Mouse (Mus musculus) c-Kit-positive CD71-positive TER-119-negative erythroid progenitor cells, embryonic 14.5 days (primary cell): Measurements from ENCODE around the gene Adap2.
"Not testable (repeated sequence)": the region's sequence is repeated elsewhere in the genome, so short reads cannot be mapped to it uniquely, and the experiment has no call there.

ENCODE experiments used
- DNase-seq: peaks from one replicate; pipeline ENCODE4 v3.0.0-alpha.2; 2013; ENCODE audit warnings: low read depth

Gene Adap2

GRCm38 (mm10) chr11:80153857-80154495 lies at the start of gene Adap2:
Gene Adap2, plus strand, starts transcription at chr11:80154105.
- peak; percentile 79 for DNase-seq

GRCm38 (mm10) chr11:80104407-80104806 lies 49.5 kb upstream of the Adap2 start:
- DNase-seq, result no peak

GRCm38 (mm10) chr11:80116411-80116810 lies 37.5 kb upstream of the Adap2 start:
- no peak for DNase-seq

GRCm38 (mm10) chr11:80132050-80132449 lies 21.9 kb upstream of the Adap2 start:
- no peak for DNase-seq

- no peak for DNase-seq
Measured at GRCm38 (mm10) chr11:80134744-80135143, 19.2 kb upstream of the Adap2 start.

GRCm38 (mm10) chr11:80135954-80136683 lies 17.8 kb upstream of the Adap2 start:
- no peak for DNase-seq

- no peak for DNase-seq
Measured at GRCm38 (mm10) chr11:80136786-80137185, 17.1 kb upstream of the Adap2 start.

- DNase-seq, result no peak
Measured at GRCm38 (mm10) chr11:80137773-80138172, 16.1 kb upstream of the Adap2 start.

- peak; percentile 89 for DNase-seq
Measured at GRCm38 (mm10) chr11:80141825-80142521, 11.9 kb upstream of the Adap2 start, which contains the start of gene Tefm. Gene Tefm, minus strand, starts transcription at chr11:80142175.

GRCm38 (mm10) chr11:80142872-80143271 lies 11.0 kb upstream of the Adap2 start:
- DNase-seq, result no peak

- no peak for DNase-seq
Measured at GRCm38 (mm10) chr11:80145787-80146275, 8.1 kb upstream of the Adap2 start.

GRCm38 (mm10) chr11:80147748-80148147 lies 6.2 kb upstream of the Adap2 start:
- DNase-seq, result no peak

- no peak for DNase-seq
Measured at GRCm38 (mm10) chr11:80148313-80148712, 5.6 kb upstream of the Adap2 start.

GRCm38 (mm10) chr11:80148974-80149373 lies 4.9 kb upstream of the Adap2 start:
- DNase-seq, result not testable (repeated sequence)

GRCm38 (mm10) chr11:80149412-80150023 lies 4.4 kb upstream of the Adap2 start:
- DNase-seq, result no peak

GRCm38 (mm10) chr11:80150566-80150965 lies 3.3 kb upstream of the Adap2 start:
- DNase-seq, result no peak

- no peak for DNase-seq
Measured at GRCm38 (mm10) chr11:80151541-80151940, 2.4 kb upstream of the Adap2 start.

- no peak for DNase-seq
Measured at GRCm38 (mm10) chr11:80152376-80152775, 1.5 kb upstream of the Adap2 start.

- no peak for DNase-seq
Measured at GRCm38 (mm10) chr11:80154501-80154900, 596 bp downstream of the Adap2 start.

- no peak for DNase-seq
Measured at GRCm38 (mm10) chr11:80155541-80155940, 1.6 kb downstream of the Adap2 start.

- no peak for DNase-seq
Measured at GRCm38 (mm10) chr11:80155961-80156360, 2.1 kb downstream of the Adap2 start.

- DNase-seq, result no peak
Measured at GRCm38 (mm10) chr11:80156841-80157240, 2.9 kb downstream of the Adap2 start.
